Mouse (Mus musculus): Measurements from ENCODE around the gene Ky.

The Ky gene

GRCm38 (mm10) chr9:102505700-102506585 lies at the start of gene Ky:
Ky (plus strand) TSS chr9:102505750.
- peak in 1 of 2 experiments; percentile 45 for DNase-seq (ENCODE audit: low spot score in 2 of 2)

GRCm38 (mm10) chr9:102462251-102462650 lies 43.3 kb upstream of the Ky start:
- DNase-seq (ENCODE audit: low spot score in 2 of 2) = no peak

GRCm38 (mm10) chr9:102465044-102465443 lies 40.5 kb upstream of the Ky start:
- no peak for DNase-seq (ENCODE audit: low spot score in 2 of 2)

- no peak for DNase-seq (ENCODE audit: low spot score in 2 of 2)
Observed at GRCm38 (mm10) chr9:102465726-102466125, 39.8 kb upstream of the Ky start.

GRCm38 (mm10) chr9:102470076-102470819 lies 35.3 kb upstream of the Ky start:
- DNase-seq (ENCODE audit: low spot score in 2 of 2) = no peak

- no peak for DNase-seq (ENCODE audit: low spot score in 2 of 2)
Observed at GRCm38 (mm10) chr9:102477767-102478450, 27.6 kb upstream of the Ky start.

GRCm38 (mm10) chr9:102478451-102478835 lies 27.1 kb upstream of the Ky start:
- DNase-seq (ENCODE audit: low spot score in 2 of 2) = no peak

GRCm38 (mm10) chr9:102479022-102479421 lies 26.5 kb upstream of the Ky start:
- DNase-seq (ENCODE audit: low spot score in 2 of 2) = no peak

GRCm38 (mm10) chr9:102492031-102492795 lies 13.3 kb upstream of the Ky start:
- peak in 1 of 2 experiments; percentile 51 for DNase-seq (ENCODE audit: low spot score in 2 of 2)

GRCm38 (mm10) chr9:102493044-102493443 lies 12.5 kb upstream of the Ky start:
- DNase-seq (ENCODE audit: low spot score in 2 of 2) = peak in 1 of 2 experiments; percentile 76

- DNase-seq (ENCODE audit: low spot score in 2 of 2) = no peak
Observed at GRCm38 (mm10) chr9:102493916-102494315, 11.6 kb upstream of the Ky start.

- DNase-seq (ENCODE audit: low spot score in 2 of 2) = no peak
Observed at GRCm38 (mm10) chr9:102494454-102494853, 11.1 kb upstream of the Ky start.

- no peak for DNase-seq (ENCODE audit: low spot score in 2 of 2)
Observed at GRCm38 (mm10) chr9:102495266-102495665, 10.3 kb upstream of the Ky start.

GRCm38 (mm10) chr9:102496481-102497041 lies 9.0 kb upstream of the Ky start:
- no peak for DNase-seq (ENCODE audit: low spot score in 2 of 2)

- no peak for DNase-seq (ENCODE audit: low spot score in 2 of 2)
Observed at GRCm38 (mm10) chr9:102497089-102497690, 8.4 kb upstream of the Ky start.

- DNase-seq (ENCODE audit: low spot score in 2 of 2) = no peak
Observed at GRCm38 (mm10) chr9:102497833-102498430, 7.6 kb upstream of the Ky start.

GRCm38 (mm10) chr9:102498701-102499100 lies 6.8 kb upstream of the Ky start:
- no peak for DNase-seq (ENCODE audit: low spot score in 2 of 2)

GRCm38 (mm10) chr9:102499266-102499665 lies 6.3 kb upstream of the Ky start:
- no peak for DNase-seq (ENCODE audit: low spot score in 2 of 2)

- no peak for DNase-seq (ENCODE audit: low spot score in 2 of 2)
Observed at GRCm38 (mm10) chr9:102499746-102500145, 5.8 kb upstream of the Ky start.

- DNase-seq (ENCODE audit: low spot score in 2 of 2) = no peak
Observed at GRCm38 (mm10) chr9:102501113-102501512, 4.4 kb upstream of the Ky start.

Measured in cerebellum, postnatal 4 days (tissue).